Mouse (Mus musculus) embryonic fibroblast, embryonic 13.5 days (primary cell): ENCODE measurements around the gene Phpt1.

Experiments used
- CTCF ChIP-seq: IDR thresholded peaks from 2 replicates; pipeline ENCODE4 v1.5.1; 2011; ENCODE audit warnings: mild to moderate bottlenecking, control low read depth, low read length, moderate library complexity, borderline replicate concordance; ENCODE audit not compliant: insufficient read depth
- POLR2A ChIP-seq: IDR thresholded peaks from 2 replicates; pipeline ENCODE4 v1.6.1; 2011; ENCODE audit warnings: low read depth, mild to moderate bottlenecking, control low read depth, low read length, moderate library complexity

GRCm38 (mm10) chr2:25565741-25566140 is 9.3 kb downstream of the Phpt1 start:
- TF ChIP-seq POLR2A: no peak
- TF ChIP-seq CTCF: no peak
